Mouse (Mus musculus): ENCODE data around the gene Cmah.

DNA sequence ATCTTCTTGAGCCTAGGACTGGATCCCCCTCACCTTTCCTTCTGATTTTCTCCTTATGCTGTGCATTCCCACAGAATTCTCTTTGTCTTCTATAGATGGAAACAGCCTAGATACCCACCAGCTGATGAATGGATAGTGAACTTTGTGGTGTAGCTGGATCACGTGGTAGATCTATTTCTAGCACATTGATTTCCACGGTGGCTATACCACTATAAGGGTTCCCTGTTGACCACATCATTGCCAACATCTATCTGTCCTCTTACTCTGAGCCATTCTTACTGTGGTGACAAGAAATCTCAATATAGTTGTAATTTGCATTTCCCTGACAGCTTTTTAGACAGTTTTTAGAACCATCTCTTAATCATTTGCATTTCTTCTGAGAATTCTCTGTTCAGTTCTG, 124.3 kb downstream of the Cmah start:
- TF ChIP-seq TAL1 (IDR thresholded peaks at IDR 0.05; ENCODE audit: low read length) (no peak), GATA1 (IDR thresholded peaks at IDR 0.05; ENCODE audit: low read length) (no peak)
